Comparison of ENCODE assay signal across 8 mouse cellular contexts in the genomic region with DNA sequence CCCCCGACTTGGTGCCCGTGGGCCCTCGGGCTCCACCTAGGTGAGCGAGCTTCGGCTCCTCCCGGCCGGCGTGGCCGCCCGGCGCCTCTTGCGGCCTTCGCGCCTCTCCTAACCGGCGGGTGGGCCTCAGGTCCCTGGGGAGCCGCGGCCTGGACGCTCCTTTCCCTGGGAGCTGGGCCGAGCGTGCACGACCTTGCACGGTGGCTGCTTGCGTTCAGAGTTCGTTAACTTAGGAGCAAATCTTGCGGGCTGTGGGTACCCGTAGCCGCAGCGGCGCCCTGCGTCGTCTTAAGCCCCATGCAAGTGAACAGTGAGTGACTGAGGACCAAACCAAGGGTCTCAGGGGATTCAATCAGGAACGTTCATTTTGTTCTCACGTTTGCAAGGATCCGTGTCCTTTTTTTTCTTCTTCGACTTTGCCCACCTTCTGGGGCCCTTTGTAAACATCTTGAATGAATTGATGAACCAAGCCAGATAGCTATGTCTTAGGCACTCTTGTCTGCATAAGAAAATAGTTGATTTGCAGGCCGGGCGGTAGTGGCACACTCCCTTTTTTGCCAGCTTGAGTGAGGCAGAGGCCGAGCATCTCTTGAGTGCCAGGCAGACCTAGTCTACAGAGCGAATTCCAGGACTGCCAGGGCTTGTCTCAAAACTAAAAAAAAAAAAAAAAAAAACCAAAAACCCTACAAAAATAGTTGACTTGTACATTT. TPM values are rescaled to one million over a fixed set of nuclear protein-coding genes. Genes with fewer than 3 reads are reported as not detected.
A peak's percentile ranks its signal among the peaks of the same experiment; 100 is the strongest.
DNase-seq lines count a peak whose midpoint lies in the region; ATAC-seq and TF ChIP-seq lines count a peak whose summit lies in the region.

No protein-coding gene starts in this region.

- H3K4me3 ChIP-seq in hindbrain, embryonic 11.5 days (ENCODE audit: low read depth, low read length) = peak overlapping the region; percentile 93

- 0 out of 2 replicates have a peak, but pooled peaks cover 9% of the 10 kb centered on the region for H3K36me3 ChIP-seq in hindbrain, embryonic 11.5 days (ENCODE audit: control insufficient read depth, insufficient read depth, low read length)

- peak overlapping the region; percentile 86 for H3K9ac ChIP-seq in hindbrain, embryonic 11.5 days (ENCODE audit: low read depth, low read length)

- WGBS in hindbrain, embryonic 11.5 days = under 1% methylated on average over 31 of the region's 40 CpGs

- H3K4me2 ChIP-seq in hindbrain, embryonic 11.5 days (replicated peaks; ENCODE audit: low read depth, low read length) = peak overlapping the region; percentile 70

- peak overlapping the region; percentile 78 for H3K27ac ChIP-seq in hindbrain, embryonic 11.5 days (ENCODE audit: low read depth, low read length)

- 0 out of 2 replicates have a peak, but pooled peaks cover 2% of the 10 kb centered on the region for H3K4me1 ChIP-seq in hindbrain, embryonic 11.5 days (replicated peaks; ENCODE audit: control insufficient read depth, insufficient read depth, low read length)

- no peaks in the 10 kb centered on the region for H3K27me3 ChIP-seq in hindbrain, embryonic 11.5 days (ENCODE audit: control insufficient read depth, insufficient read depth, low read length)

- TF ChIP-seq CTCF in brain, embryonic 14.5 days (IDR thresholded peaks at IDR 0.05; ENCODE audit: borderline replicate concordance, extremely low read depth, insufficient read depth, insufficient read length) = no peak

- no peak for TF ChIP-seq POLR2A in brain, embryonic 14.5 days (IDR thresholded peaks at IDR 0.05; ENCODE audit: borderline replicate concordance, extremely low read depth, insufficient read depth, insufficient read length, poor library complexity, severe bottlenecking)

- DNase-seq in kidney, postnatal 10 days = peak; percentile 13
- no peak for DNase-seq in kidney, adult 18-20 months
- peak; percentile 51 for DNase-seq in ES-CJ7 (ENCODE audit: low read depth, low spot score)
- peak; percentile 65 for DNase-seq in brain, embryonic 14.5 days (ENCODE audit: low read depth)
- DNase-seq in hindbrain, embryonic 11.5 days (ENCODE audit: low spot score) = peak; percentile 67
- peak; percentile 7 for DNase-seq in lung, postnatal 36 days
- DNase-seq in testis, postnatal 14 days (ENCODE audit: low spot score) = peak; percentile 84
- no peak for DNase-seq in urinary bladder, postnatal 4 days (ENCODE audit: low spot score in 2 of 2)

- no peaks in the 10 kb centered on the region for H3K9me3 ChIP-seq in hindbrain, embryonic 11.5 days (ENCODE audit: control insufficient read depth, low read length)

- peak; percentile 81 for ATAC-seq in hindbrain, embryonic 11.5 days (ENCODE audit: low FRiP score)

RNA-seq across cellular contexts. Expression of a gene that starts 0.5 kb away (rescaled TPM):
- 32.9 and 35.1 TPM in 2 replicates for polyA plus RNA-seq in brain, embryonic 14.5 days (2012; rRNA removed)
- 70.2 and 75.6 TPM in 2 replicates for polyA plus RNA-seq in hindbrain, embryonic 11.5 days (2014; fragmentation: Nextera tagmentation; extraction: Ambion mirVana)

RNA-seq across cellular contexts. Expression of a gene that starts 0.6 kb away (rescaled TPM):
- polyA plus RNA-seq in brain, embryonic 14.5 days (2012; rRNA removed) = 0.22 and 0.47 TPM in 2 replicates
- polyA plus RNA-seq in hindbrain, embryonic 11.5 days (2014; fragmentation: Nextera tagmentation; extraction: Ambion mirVana) = 1.5 and 4.5 TPM in 2 replicates

Comparison
In these comparisons a context has a peak if more than half of its experiments do, and no peak if none do; other contexts are left out.
1. DNase-seq: peak in kidney, postnatal 10 days (single experiment), ES-CJ7 (single experiment), brain, embryonic 14.5 days (single experiment), hindbrain, embryonic 11.5 days (single experiment), lung, postnatal 36 days (single experiment) and testis, postnatal 14 days (single experiment); none in kidney, adult 18-20 months (single experiment) and urinary bladder, postnatal 4 days (0 of 2).